ENCODE assay signal across 17 mouse cellular contexts in the genomic region with DNA sequence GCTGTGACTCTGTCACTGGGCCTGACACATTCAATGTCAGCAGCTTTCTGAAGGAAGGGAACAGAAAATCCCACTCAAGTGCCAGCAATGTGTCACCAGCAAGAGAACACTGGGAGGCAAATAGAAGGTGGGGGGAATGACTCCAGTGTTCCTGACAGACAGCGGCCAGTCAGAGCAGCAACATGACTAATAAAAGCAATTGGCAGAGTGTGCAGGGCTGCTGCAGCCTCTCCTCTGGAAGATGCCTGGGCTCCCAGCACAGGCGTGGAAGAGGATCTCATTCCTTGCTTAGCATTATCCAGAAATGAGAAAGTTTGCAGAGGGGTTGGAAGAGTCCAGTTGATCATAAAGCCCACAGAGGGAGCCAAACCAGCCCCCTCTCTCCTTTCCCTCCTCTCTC.
DNase-seq lines count a peak whose midpoint lies in the region; ATAC-seq and TF ChIP-seq lines count a peak whose summit lies in the region.
"Had no signal": no experiment of that assay in that cellular context is flagged by ENCODE, and none has a peak within 500 bp of the region (broad histone marks: within the 10 kb centered on the region; RNA-seq: fewer than 3 reads in every experiment).

No protein-coding gene starts in this region.

- no peaks in the 10 kb centered on the region for H3K4me1 ChIP-seq in liver, adult 2 months (ENCODE audit: control insufficient read depth, insufficient read depth, low read length)
- H3K4me1 ChIP-seq in heart, embryonic 13.5 days = peaks cover 19% of the 10 kb centered on the region

- H3K9ac ChIP-seq in liver, adult 2 months (ENCODE audit: low read depth, low read length) = no peak overlapping the region
- no peak overlapping the region for H3K9ac ChIP-seq in heart, embryonic 13.5 days
- H3K9ac ChIP-seq: forebrain, embryonic 13.5 days had no signal

- no peak for ATAC-seq in heart, embryonic 13.5 days (ENCODE audit: extremely low read depth, insufficient number of reproducible peaks, low FRiP score, low TSS enrichment)
- ATAC-seq: intestine, postnatal 0 days had no signal

- no peaks in the 10 kb centered on the region for H3K27me3 ChIP-seq in liver, adult 2 months (ENCODE audit: control insufficient read depth, insufficient read depth, low read length)
- peaks cover 6% of the 10 kb centered on the region; the same call in 1 of the 2 replicates for H3K27me3 ChIP-seq in heart, embryonic 13.5 days (replicated peaks)

- no peak overlapping the region for H3K4me3 ChIP-seq in gastrocnemius, adult 2 months
- no peak overlapping the region for H3K4me3 ChIP-seq in liver, adult 2 months (ENCODE audit: insufficient read depth, low read depth, low read length)
- no peak overlapping the region for H3K4me3 ChIP-seq in heart, embryonic 13.5 days
- H3K4me3 ChIP-seq: forebrain, embryonic 13.5 days; hindbrain, embryonic 10.5 days; myocyte had no signal

- peak; percentile 23 for DNase-seq in gastrocnemius, adult 2 months
- no peak for DNase-seq in gastrocnemius, postnatal 14 days
- peak; percentile 5 for DNase-seq in liver, adult 2 months (ENCODE audit: extremely low read depth, low read depth, low spot score)
- DNase-seq in liver = no peak
- peak; percentile 9 for DNase-seq in lung, postnatal 14 days
- DNase-seq in left cerebral cortex, postnatal 4 days = no peak
- DNase-seq: cerebellum, adult 2 months; cerebellum, postnatal 36 days; midbrain, embryonic 14.5 days; spleen, adult 18-20 months; thymus, postnatal 36 days had no signal

- H3K27ac ChIP-seq in gastrocnemius, adult 2 months = peak overlapping the region; percentile 49; the same call in 1 of the 2 replicates
- no peak overlapping the region for H3K27ac ChIP-seq in liver, adult 2 months (replicated peaks; ENCODE audit: insufficient read depth, low read depth, low read length)
- H3K27ac ChIP-seq in heart, embryonic 13.5 days (replicated peaks) = 0 out of 2 replicates have a peak overlapping the region, but pooled peaks have one; percentile 12
- H3K27ac ChIP-seq: forebrain, embryonic 13.5 days; hindbrain, embryonic 10.5 days; hindbrain, postnatal 0 days had no signal

- intact Hi-C loops in gastrocnemius, adult 2 months (cut with DNase I) = loop anchor here (2.0 to 10.0 kb wide), 4 partner anchors 75 to 329 kb away; no protein-coding TSS in a partner anchor
- intact Hi-C loops in gastrocnemius, postnatal 14 days (cut with DNase I; ENCODE audit: low total_unique reads) = loop anchor here (5.0 kb wide), 1 partner anchor 335 kb away; no protein-coding TSS in a partner anchor
- intact Hi-C loops in left cerebral cortex, postnatal 4 days (cut with DNase I) = loop anchor here (10.0 kb wide), 1 partner anchor 327 kb away; no protein-coding TSS in a partner anchor

- no peak for TF ChIP-seq CTCF in gastrocnemius, adult 2 months (IDR thresholded peaks at IDR 0.05)
- TF ChIP-seq CTCF in liver, adult 2 months (IDR thresholded peaks at IDR 0.05; ENCODE audit: low read depth, low read length) = no peak

- no peaks in the 10 kb centered on the region for H3K9me3 ChIP-seq in heart, embryonic 13.5 days
- H3K9me3 ChIP-seq: forebrain, embryonic 13.5 days; hindbrain, embryonic 10.5 days had no signal

- H3K4me2 ChIP-seq in heart, embryonic 13.5 days = no peak overlapping the region
- H3K4me2 ChIP-seq: forebrain, embryonic 13.5 days had no signal

- H3K36me3 ChIP-seq in liver, adult 2 months (ENCODE audit: control insufficient read depth, insufficient read depth, low read length) = no peaks in the 10 kb centered on the region
- no peaks in the 10 kb centered on the region for H3K36me3 ChIP-seq in heart, embryonic 13.5 days
- H3K36me3 ChIP-seq: hindbrain, embryonic 10.5 days had no signal

- no peaks in the 10 kb centered on the region for H3K79me2 ChIP-seq in liver, adult 2 months (ENCODE audit: control insufficient read depth, insufficient read depth, low read length)

- no peak for TF ChIP-seq POLR2A in liver, adult 2 months (IDR thresholded peaks at IDR 0.05; ENCODE audit: extremely low read depth, insufficient read depth, low read length)

- WGBS in liver, adult 2 months = 72% methylated on average over 2 of the region's 2 CpGs
- 35% methylated on average over 2 of the region's 2 CpGs for WGBS in heart, embryonic 13.5 days

Comparison
In these comparisons a context has a peak if more than half of its experiments do, and no peak if none do; other contexts are left out.
1. DNase-seq: peak in gastrocnemius, adult 2 months (single experiment), liver, adult 2 months (single experiment) and lung, postnatal 14 days (single experiment); none in gastrocnemius, postnatal 14 days (single experiment), liver (single experiment) and left cerebral cortex, postnatal 4 days (single experiment).